Mouse (Mus musculus) spleen, postnatal 10 days (tissue): ENCODE results near the gene Scrn3.
A peak's percentile ranks its signal among the peaks of the same experiment; 100 is the strongest.

ENCODE experiments used
- DNase-seq, 2 experiments: peaks; one replicate each; pipeline ENCODE4 v3.0.0; 2021 to 2022; ENCODE audit warnings: low spot score in 2 of 2

The Scrn3 gene

GRCm38 (mm10) chr2:73313117-73313501 lies 708 bp downstream of the Scrn3 start:
- peak; percentile 57 to 72 for DNase-seq

GRCm38 (mm10) chr2:73314311-73314710 lies 1.9 kb downstream of the Scrn3 start:
- DNase-seq = no peak

- DNase-seq = no peak
These were observed 5.0 kb downstream of the Scrn3 start for GRCm38 (mm10) chr2:73317426-73317825.

- DNase-seq = no peak
These were observed 6.8 kb downstream of the Scrn3 start for GRCm38 (mm10) chr2:73319218-73319617.

- DNase-seq = no peak
These were observed 10.6 kb downstream of the Scrn3 start for GRCm38 (mm10) chr2:73322991-73323390.

GRCm38 (mm10) chr2:73325871-73326270 lies 13.5 kb downstream of the Scrn3 start:
- DNase-seq = no peak

GRCm38 (mm10) chr2:73335949-73336348 lies 23.5 kb downstream of the Scrn3 start:
- DNase-seq = no peak

GRCm38 (mm10) chr2:73338415-73338814 lies 26.0 kb downstream of the Scrn3 start:
- DNase-seq = no peak

- DNase-seq = no peak
These were observed 31.3 kb downstream of the Scrn3 start for GRCm38 (mm10) chr2:73343701-73344100.

- no peak for DNase-seq
These were observed 32.8 kb downstream of the Scrn3 start for GRCm38 (mm10) chr2:73345204-73345603.

GRCm38 (mm10) chr2:73346345-73347086 lies 34.1 kb downstream of the Scrn3 start:
- no peak for DNase-seq

- DNase-seq = no peak
These were observed 34.7 kb downstream of the Scrn3 start for GRCm38 (mm10) chr2:73347136-73347535.

- no peak for DNase-seq
These were observed 35.4 kb downstream of the Scrn3 start for GRCm38 (mm10) chr2:73347766-73348165.

- DNase-seq = no peak
These were observed 35.8 kb downstream of the Scrn3 start for GRCm38 (mm10) chr2:73348221-73348620.

- no peak for DNase-seq
These were observed 39.1 kb downstream of the Scrn3 start for GRCm38 (mm10) chr2:73351496-73351895.

GRCm38 (mm10) chr2:73351927-73352374 lies 39.5 kb downstream of the Scrn3 start:
- no peak for DNase-seq

- DNase-seq = no peak
These were observed 44.6 kb downstream of the Scrn3 start for GRCm38 (mm10) chr2:73357004-73357403.

GRCm38 (mm10) chr2:73359941-73360340 lies 47.5 kb downstream of the Scrn3 start:
- peak; percentile 60 to 77 for DNase-seq

- DNase-seq = no peak
These were observed 48.1 kb downstream of the Scrn3 start for GRCm38 (mm10) chr2:73360536-73360935.

- DNase-seq = no peak
These were observed 51.0 kb downstream of the Scrn3 start for GRCm38 (mm10) chr2:73363448-73363847.

GRCm38 (mm10) chr2:73371530-73372335 lies 59.3 kb downstream of the Scrn3 start:
- DNase-seq = no peak

- no peak for DNase-seq
These were observed 65.9 kb downstream of the Scrn3 start for GRCm38 (mm10) chr2:73378326-73378725.

GRCm38 (mm10) chr2:73379656-73380055 lies 67.3 kb downstream of the Scrn3 start:
- no peak for DNase-seq
